Mouse (Mus musculus): Measurements from ENCODE around the gene Itprip.
"Not testable (repeated sequence)": the region's sequence is repeated elsewhere in the genome, so short reads cannot be mapped to it uniquely, and the experiment has no call there.

Itprip gene

GRCm38 (mm10) chr19:47852131-47852530, 67.0 kb downstream of the Itprip start:
- not testable (repeated sequence) for DNase-seq

GRCm38 (mm10) chr19:47849735-47850134, 69.4 kb downstream of the Itprip start:
- DNase-seq = no peak
